ENCODE assay signal across 11 mouse cellular contexts in the genomic region with DNA sequence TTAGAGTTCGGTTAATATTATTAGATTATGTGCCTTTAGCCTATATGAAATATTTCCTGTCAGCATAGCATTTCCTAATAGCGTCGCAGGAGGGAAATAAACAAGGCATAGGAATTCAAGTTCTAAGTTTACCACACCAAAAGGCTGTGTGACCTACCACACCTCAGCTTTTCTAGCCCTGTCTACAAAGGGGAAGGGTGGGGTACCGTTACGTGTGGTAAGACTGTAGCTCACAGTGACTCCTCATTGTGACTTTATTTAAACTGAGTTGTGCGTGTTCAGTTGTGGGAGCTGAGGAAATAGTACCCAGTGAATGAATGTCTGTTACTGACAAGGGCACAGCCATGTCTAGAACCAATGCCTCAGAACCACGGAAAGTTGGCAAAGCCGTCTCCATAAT.
"Had no signal": no experiment of that assay in that cellular context is flagged by ENCODE, and none has a peak within 500 bp of the region (broad histone marks: within the 10 kb centered on the region; RNA-seq: fewer than 3 reads in every experiment).

No protein-coding gene starts in this region.

- DNase-seq: kidney, adult 18-20 months; kidney, postnatal 10 days; kidney, postnatal 4 days; left cerebral cortex, postnatal 4 days; lung, adult 2 months; spleen, adult 18-20 months; thymus, postnatal 14 days had no signal

- H3K27ac ChIP-seq: layer of hippocampus, adult 2 months; liver, embryonic 15.5 days; midbrain, embryonic 12.5 days; stomach, embryonic 15.5 days had no signal

- H3K27me3 ChIP-seq: liver, embryonic 15.5 days; midbrain, embryonic 12.5 days; stomach, embryonic 15.5 days had no signal

- H3K4me1 ChIP-seq: liver, embryonic 15.5 days; midbrain, embryonic 12.5 days; stomach, embryonic 15.5 days had no signal

- H3K4me3 ChIP-seq: layer of hippocampus, adult 2 months; liver, embryonic 15.5 days; midbrain, embryonic 12.5 days; stomach, embryonic 15.5 days had no signal

- H3K36me3 ChIP-seq: liver, embryonic 15.5 days; midbrain, embryonic 12.5 days; stomach, embryonic 15.5 days had no signal
